Mouse (Mus musculus): ENCODE measurements around the gene Psmc3ip. TPM values are rescaled to one million over a fixed set of nuclear protein-coding genes. Genes with fewer than 3 reads are reported as not detected.
A peak's percentile ranks its signal among the peaks of the same experiment; 100 is the strongest.

The Psmc3ip gene
- polyA plus RNA-seq, 1 experiment from 2014 or later, result 10.6 TPM

GRCm38 (mm10) chr11:101084811-101085210 lies 10.4 kb downstream of the Psmc3ip start:
- Histone ChIP-seq H3K4me2 (replicated peaks; ENCODE audit: low read depth) (no peak overlapping the region), H3K27me3 (ENCODE audit: control insufficient read depth, insufficient read depth, low read length) (0 out of 2 replicates have a peak, but pooled peaks cover under 1% of the 10 kb centered on the region), H3K4me1 (replicated peaks; ENCODE audit: control insufficient read depth, insufficient read depth) (peaks cover 9% of the 10 kb centered on the region), H3K36me3 (ENCODE audit: control insufficient read depth, insufficient read depth, low read length) (0 out of 2 replicates have a peak, but pooled peaks cover 6% of the 10 kb centered on the region), H3K4me3 (ENCODE audit: low read depth, low read length) (no peak overlapping the region), H3K9ac (ENCODE audit: low read length) (no peak overlapping the region), H3K27ac (replicated peaks) (no peak overlapping the region), H3K9me3 (ENCODE audit: control insufficient read depth, low read length) (no peaks in the 10 kb centered on the region)
- no peak for TF ChIP-seq EP300 (optimal IDR thresholded peaks at IDR 0.05)
- TF ChIP-seq CTCF (IDR thresholded peaks at IDR 0.05; ENCODE audit: low read depth), result no peak
- no peak for ATAC-seq (ENCODE audit: low FRiP score, low TSS enrichment)
- WGBS, result 91% methylated on average over 12 of the region's 12 CpGs
- DNase-seq (ENCODE audit: low spot score), result no peak

- TF ChIP-seq CTCF (IDR thresholded peaks at IDR 0.05; ENCODE audit: low read depth) (no peak), EP300 (optimal IDR thresholded peaks at IDR 0.05) (no peak)
- DNase-seq (ENCODE audit: low spot score), result no peak
These were observed 11.0 kb downstream of the Psmc3ip start for GRCm38 (mm10) chr11:101084246-101084645.

GRCm38 (mm10) chr11:101083083-101083697 lies 12.0 kb downstream of the Psmc3ip start:
- peak overlapping the region; percentile 73 for H3K9ac ChIP-seq (ENCODE audit: low read length)
- no peaks in the 10 kb centered on the region for H3K9me3 ChIP-seq (ENCODE audit: control insufficient read depth, low read length)
- no peak for DNase-seq (ENCODE audit: low spot score)
- H3K27ac ChIP-seq (replicated peaks), result peak overlapping the region; percentile 91
- H3K4me1 ChIP-seq (replicated peaks; ENCODE audit: control insufficient read depth, insufficient read depth), result peaks cover 9% of the 10 kb centered on the region
- H3K36me3 ChIP-seq (ENCODE audit: control insufficient read depth, insufficient read depth, low read length), result no peaks in the 10 kb centered on the region
- H3K4me3 ChIP-seq (ENCODE audit: low read depth, low read length), result peak overlapping the region; percentile 56
- H3K27me3 ChIP-seq (ENCODE audit: control insufficient read depth, insufficient read depth, low read length), result peaks cover 9% of the 10 kb centered on the region; the same call in 1 of the 2 replicates
- peak overlapping the region; percentile 94 for H3K4me2 ChIP-seq (replicated peaks; ENCODE audit: low read depth)
- 29% methylated on average over 19 of the region's 19 CpGs for WGBS
- TF ChIP-seq EP300 (optimal IDR thresholded peaks at IDR 0.05) (no peak), CTCF (IDR thresholded peaks at IDR 0.05; ENCODE audit: low read depth) (no peak)
- peak; percentile 27; the same call in 1 of the 2 replicates for ATAC-seq (ENCODE audit: low FRiP score, low TSS enrichment)

More at GRCm38 (mm10) chr11:101084246-101084645, 11.0 kb downstream of the Psmc3ip start:
- H3K36me3 ChIP-seq (ENCODE audit: control insufficient read depth, insufficient read depth, low read length), result 0 out of 2 replicates have a peak, but pooled peaks cover 2% of the 10 kb centered on the region
- H3K9ac ChIP-seq (ENCODE audit: low read length), result no peak overlapping the region
- H3K4me3 ChIP-seq (ENCODE audit: low read depth, low read length), result no peak overlapping the region
- ATAC-seq (ENCODE audit: low FRiP score, low TSS enrichment), result no peak
- 84% methylated on average over 14 of the region's 14 CpGs for WGBS
- peaks cover 9% of the 10 kb centered on the region for H3K4me1 ChIP-seq (replicated peaks; ENCODE audit: control insufficient read depth, insufficient read depth)
- H3K4me2 ChIP-seq (replicated peaks; ENCODE audit: low read depth), result no peak overlapping the region
- H3K27me3 ChIP-seq (ENCODE audit: control insufficient read depth, insufficient read depth, low read length), result 0 out of 2 replicates have a peak, but pooled peaks cover 2% of the 10 kb centered on the region
- H3K27ac ChIP-seq (replicated peaks), result no peak overlapping the region
- H3K9me3 ChIP-seq (ENCODE audit: control insufficient read depth, low read length), result no peaks in the 10 kb centered on the region

- ATAC-seq (ENCODE audit: low FRiP score, low TSS enrichment) (peak; percentile 90), DNase-seq (ENCODE audit: low spot score) (peak; percentile 96)
- TF ChIP-seq EP300 (optimal IDR thresholded peaks at IDR 0.05), result no peak
- TF ChIP-seq CTCF (IDR thresholded peaks at IDR 0.05; ENCODE audit: low read depth), result peak; percentile 71
- H3K4me3 ChIP-seq (ENCODE audit: low read depth, low read length), result peak within 1 kb of the TSS; percentile 56
- peaks cover 3% of the 10 kb centered on the region; the same call in 1 of the 2 replicates for H3K4me1 ChIP-seq (replicated peaks; ENCODE audit: control insufficient read depth, insufficient read depth)
- H3K9me3 ChIP-seq (ENCODE audit: control insufficient read depth, low read length), result no peaks in the 10 kb centered on the region
- WGBS, result under 1% methylated on average over 51 of the region's 51 CpGs
- H3K36me3 ChIP-seq (ENCODE audit: control insufficient read depth, insufficient read depth, low read length), result no peaks in the 10 kb centered on the region
- H3K27ac ChIP-seq (replicated peaks), result peak within 1 kb of the TSS; percentile 91
- H3K9ac ChIP-seq (ENCODE audit: low read length), result peak within 1 kb of the TSS; percentile 73
- H3K27me3 ChIP-seq (ENCODE audit: control insufficient read depth, insufficient read depth, low read length), result peaks cover 9% of the 10 kb centered on the region; the same call in 1 of the 2 replicates
- peak within 1 kb of the TSS; percentile 94 for H3K4me2 ChIP-seq (replicated peaks; ENCODE audit: low read depth)
These were observed 12.8 kb downstream of the Psmc3ip start, which contains the start of gene Coasy for GRCm38 (mm10) chr11:101082208-101083082. Gene Coasy (plus strand): TSS chr11:101082565.

- Histone ChIP-seq H3K9me3 (ENCODE audit: control insufficient read depth, low read length) (no peaks in the 10 kb centered on the region), H3K27ac (replicated peaks) (peak overlapping the region; percentile 91), H3K4me2 (replicated peaks; ENCODE audit: low read depth) (peak overlapping the region; percentile 94), H3K27me3 (ENCODE audit: control insufficient read depth, insufficient read depth, low read length) (peaks cover 9% of the 10 kb centered on the region; the same call in 1 of the 2 replicates), H3K9ac (ENCODE audit: low read length) (peak overlapping the region; percentile 50), H3K4me1 (replicated peaks; ENCODE audit: control insufficient read depth, insufficient read depth) (peaks cover 3% of the 10 kb centered on the region; the same call in 1 of the 2 replicates), H3K4me3 (ENCODE audit: low read depth, low read length) (peak overlapping the region; percentile 56), H3K36me3 (ENCODE audit: control insufficient read depth, insufficient read depth, low read length) (no peaks in the 10 kb centered on the region)
- ATAC-seq (ENCODE audit: low FRiP score, low TSS enrichment), result no peak
- 6% methylated on average over 10 of the region's 10 CpGs for WGBS
- no peak for DNase-seq (ENCODE audit: low spot score)
- no peak for TF ChIP-seq EP300 (optimal IDR thresholded peaks at IDR 0.05)
These were observed 13.6 kb downstream of the Psmc3ip start for GRCm38 (mm10) chr11:101081659-101082058.

All from stomach, postnatal 0 days (tissue).